In the genomic region with DNA sequence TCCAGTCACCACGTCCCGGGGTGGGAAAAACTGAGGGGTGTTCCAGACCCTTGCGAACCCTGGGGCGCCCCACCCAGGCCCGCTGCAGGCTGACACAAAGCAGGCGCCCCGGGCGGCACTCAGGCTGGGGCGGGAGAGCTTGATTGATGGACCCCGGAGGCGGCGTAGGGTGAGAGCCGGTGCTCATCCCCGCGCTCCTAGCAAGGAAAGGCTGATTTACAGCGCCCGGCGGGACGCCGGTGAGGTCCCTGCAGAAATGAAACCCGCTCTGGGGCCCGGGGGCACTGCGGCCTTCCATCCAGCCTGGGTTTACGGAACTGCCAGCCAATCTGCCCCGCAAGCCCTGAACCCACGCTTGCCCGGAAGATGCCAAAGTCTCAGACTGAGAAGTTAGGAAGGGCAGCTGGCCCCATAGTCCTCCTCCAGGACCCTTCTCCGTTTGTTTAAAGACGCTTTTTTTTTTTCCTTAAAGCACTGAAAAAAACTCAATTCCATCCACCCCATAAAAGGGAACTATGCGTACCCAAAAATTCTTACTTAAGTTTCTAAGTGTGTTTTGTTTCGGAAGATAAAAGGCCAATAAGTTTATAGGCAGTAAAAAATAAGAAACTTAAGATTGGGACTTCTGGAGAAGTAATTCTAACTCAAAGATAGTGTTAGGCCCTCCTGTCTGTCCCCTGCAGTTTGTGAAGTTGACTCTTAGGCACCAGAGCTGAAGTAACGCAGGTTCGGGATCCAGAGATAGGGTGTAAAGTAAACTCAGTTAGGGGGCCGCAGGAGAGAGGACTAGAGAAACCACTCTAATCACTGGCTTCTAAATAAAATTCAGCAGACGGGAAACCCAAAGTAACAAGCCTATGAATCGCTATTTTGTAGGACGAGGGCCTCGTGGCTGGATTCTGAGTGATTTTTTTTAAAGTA, we compare ENCODE assay signal across 8 mouse cellular contexts.
DNase-seq lines count a peak whose midpoint lies in the region; ATAC-seq and TF ChIP-seq lines count a peak whose summit lies in the region.

No protein-coding gene starts in this region.

- H3K9ac ChIP-seq in forebrain, embryonic 15.5 days (replicated peaks), result peak overlapping the region; percentile 38
- H3K9ac ChIP-seq in hindbrain, postnatal 0 days (replicated peaks; ENCODE audit: low read length), result peak overlapping the region; percentile 52
- H3K9ac ChIP-seq in lung, embryonic 16.5 days (ENCODE audit: low read length), result peak overlapping the region; percentile 62

- H3K36me3 ChIP-seq in forebrain, embryonic 15.5 days, result no peaks in the 10 kb centered on the region
- H3K36me3 ChIP-seq in hindbrain, postnatal 0 days (ENCODE audit: insufficient read depth, low read length), result no peaks in the 10 kb centered on the region
- H3K36me3 ChIP-seq in lung, embryonic 16.5 days (ENCODE audit: control insufficient read depth, insufficient read depth, low read length), result no peaks in the 10 kb centered on the region
- no peaks in the 10 kb centered on the region for H3K36me3 ChIP-seq in small intestine, adult 2 months (ENCODE audit: control insufficient read depth, insufficient read depth, low read length)

- no peak for TF ChIP-seq CTCF in hindbrain, postnatal 0 days (IDR thresholded peaks at IDR 0.05; ENCODE audit: low read depth)
- no peak for TF ChIP-seq CTCF in small intestine, adult 2 months (IDR thresholded peaks at IDR 0.05; ENCODE audit: extremely low read depth, insufficient read length, insufficient replicate concordance, low read depth, low read length)

- no peak for TF ChIP-seq POLR2A in small intestine, adult 2 months (IDR thresholded peaks at IDR 0.05; ENCODE audit: low read depth, low read length)

- peak overlapping the region; percentile 23 for H3K4me3 ChIP-seq in forebrain, embryonic 15.5 days
- peak overlapping the region; percentile 23 for H3K4me3 ChIP-seq in hindbrain, postnatal 0 days (ENCODE audit: low read length)
- H3K4me3 ChIP-seq in lung, embryonic 16.5 days (ENCODE audit: low read length), result peak overlapping the region; percentile 39
- H3K4me3 ChIP-seq in small intestine, adult 2 months (ENCODE audit: low read depth, low read length), result peak overlapping the region; percentile 37

- H3K27ac ChIP-seq in forebrain, embryonic 15.5 days (replicated peaks), result no peak overlapping the region; the same call in 1 of the 2 replicates
- H3K27ac ChIP-seq in hindbrain, postnatal 0 days, result peak overlapping the region; percentile 36; the same call in 1 of the 2 replicates
- peak overlapping the region; percentile 92 for H3K27ac ChIP-seq in lung, embryonic 16.5 days (ENCODE audit: low read length)
- H3K27ac ChIP-seq in small intestine, adult 2 months (ENCODE audit: insufficient read depth, low read depth, low read length), result peak overlapping the region; percentile 74

- H3K27me3 ChIP-seq in forebrain, embryonic 15.5 days, result peaks cover 28% of the 10 kb centered on the region; the same call in 1 of the 2 replicates
- peaks cover 16% of the 10 kb centered on the region for H3K27me3 ChIP-seq in hindbrain, postnatal 0 days (ENCODE audit: insufficient read depth, low read length)
- peaks cover 11% of the 10 kb centered on the region for H3K27me3 ChIP-seq in lung, embryonic 16.5 days (ENCODE audit: control insufficient read depth, insufficient read depth, low read depth, low read length)
- peaks cover 60% of the 10 kb centered on the region for H3K27me3 ChIP-seq in small intestine, adult 2 months (ENCODE audit: control insufficient read depth, insufficient read depth, low read length)

- peak; percentile 42 for ATAC-seq in forebrain, embryonic 15.5 days (replicated peaks)
- ATAC-seq in hindbrain, postnatal 0 days, result 0 out of 2 replicates have a peak, but pooled peaks have one; percentile 13
- peak; percentile 3; the same call in 1 of the 2 replicates for ATAC-seq in lung, embryonic 16.5 days (ENCODE audit: low read depth)
- ATAC-seq in cerebellum, adult (ENCODE audit: insufficient number of reproducible peaks, low FRiP score, low TSS enrichment), result no peak; the same call in 1 of the 2 replicates

- WGBS in forebrain, embryonic 15.5 days, result 17% methylated on average over 38 of the region's 38 CpGs
- 14% methylated on average over 38 of the region's 38 CpGs for WGBS in hindbrain, postnatal 0 days
- 11% methylated on average over 38 of the region's 38 CpGs for WGBS in lung, embryonic 16.5 days
- WGBS in small intestine, adult 2 months, result 18% methylated on average over 38 of the region's 38 CpGs

- peak overlapping the region; percentile 47 for H3K4me2 ChIP-seq in forebrain, embryonic 15.5 days (replicated peaks)
- H3K4me2 ChIP-seq in hindbrain, postnatal 0 days (ENCODE audit: low read depth, low read length), result peak overlapping the region; percentile 54
- peak overlapping the region; percentile 54 for H3K4me2 ChIP-seq in lung, embryonic 16.5 days (ENCODE audit: low read depth, low read length)

- peaks cover 19% of the 10 kb centered on the region for H3K4me1 ChIP-seq in forebrain, embryonic 15.5 days
- peaks cover 4% of the 10 kb centered on the region; the same call in 1 of the 2 replicates for H3K4me1 ChIP-seq in hindbrain, postnatal 0 days (ENCODE audit: insufficient read depth, low read length)
- H3K4me1 ChIP-seq in lung, embryonic 16.5 days (replicated peaks; ENCODE audit: control insufficient read depth, insufficient read depth, low read length), result peaks cover 5% of the 10 kb centered on the region; the same call in 1 of the 2 replicates
- peaks cover 8% of the 10 kb centered on the region; the same call in 1 of the 2 replicates for H3K4me1 ChIP-seq in small intestine, adult 2 months (ENCODE audit: control insufficient read depth, insufficient read depth, insufficient read length, low read length)

- DNase-seq in thymus, postnatal 25 days, result peak; percentile 10
- DNase-seq in thymus, postnatal 0 days (ENCODE audit: low spot score), result no peak
- DNase-seq in hindbrain, postnatal 0 days (ENCODE audit: low spot score), result no peak
- no peak for DNase-seq in cerebellum, adult 18-20 months

- no peaks in the 10 kb centered on the region for H3K9me3 ChIP-seq in forebrain, embryonic 15.5 days
- H3K9me3 ChIP-seq in hindbrain, postnatal 0 days (ENCODE audit: low read length), result no peaks in the 10 kb centered on the region
- H3K9me3 ChIP-seq in lung, embryonic 16.5 days (ENCODE audit: control insufficient read depth, low read length), result no peaks in the 10 kb centered on the region
